Mouse (Mus musculus): ENCODE data around the gene Cxcr3. TPM values are rescaled to one million over a fixed set of nuclear protein-coding genes. Genes with fewer than 3 reads are reported as not detected.

The Cxcr3 gene
- not detected in 2 replicates for polyA plus RNA-seq (2012)

GRCm38 (mm10) chrX:101733828-101734319, at the start of gene Cxcr3:
Gene Cxcr3 (minus strand): TSS chrX:101734269.
- peaks cover 5% of the 10 kb centered on the region for H3K27me3 ChIP-seq (ENCODE audit: control insufficient read depth)
- H3K4me1 ChIP-seq (ENCODE audit: control insufficient read depth) = no peaks in the 10 kb centered on the region
- no peaks in the 10 kb centered on the region for H3K36me3 ChIP-seq (ENCODE audit: control insufficient read depth)
- no peak for TF ChIP-seq GATA1 (IDR thresholded peaks at IDR 0.05; ENCODE audit: low read length)
- TF ChIP-seq TAL1 (IDR thresholded peaks at IDR 0.05; ENCODE audit: low read length) = no peak
- no peaks in the 10 kb centered on the region for H3K9me3 ChIP-seq (ENCODE audit: control insufficient read depth, low read length)
- H3K4me3 ChIP-seq (replicated peaks) = no peak within 1 kb of the TSS

- H3K27me3 ChIP-seq (ENCODE audit: control insufficient read depth) = no peaks in the 10 kb centered on the region
- H3K4me1 ChIP-seq (ENCODE audit: control insufficient read depth) = no peaks in the 10 kb centered on the region
- H3K36me3 ChIP-seq (ENCODE audit: control insufficient read depth) = no peaks in the 10 kb centered on the region
- TF ChIP-seq TAL1 (IDR thresholded peaks at IDR 0.05; ENCODE audit: low read length) = no peak
- TF ChIP-seq GATA1 (IDR thresholded peaks at IDR 0.05; ENCODE audit: low read length) = no peak
- no peaks in the 10 kb centered on the region for H3K9me3 ChIP-seq (ENCODE audit: control insufficient read depth, low read length)
- H3K4me3 ChIP-seq (replicated peaks) = no peak overlapping the region
Measured at GRCm38 (mm10) chrX:101772035-101772434, 38.0 kb upstream of the Cxcr3 start.

- Histone ChIP-seq H3K36me3 (ENCODE audit: control insufficient read depth) (no peaks in the 10 kb centered on the region), H3K9me3 (ENCODE audit: control insufficient read depth, low read length) (no peaks in the 10 kb centered on the region), H3K4me3 (replicated peaks) (no peak overlapping the region), H3K27me3 (ENCODE audit: control insufficient read depth) (no peaks in the 10 kb centered on the region), H3K4me1 (ENCODE audit: control insufficient read depth) (no peaks in the 10 kb centered on the region)
- TF ChIP-seq TAL1 (IDR thresholded peaks at IDR 0.05; ENCODE audit: low read length) (no peak), GATA1 (IDR thresholded peaks at IDR 0.05; ENCODE audit: low read length) (no peak)
Measured at GRCm38 (mm10) chrX:101770307-101770706, 36.2 kb upstream of the Cxcr3 start.

GRCm38 (mm10) chrX:101769478-101769877, 35.4 kb upstream of the Cxcr3 start:
- no peaks in the 10 kb centered on the region for H3K36me3 ChIP-seq (ENCODE audit: control insufficient read depth)
- TF ChIP-seq GATA1 (IDR thresholded peaks at IDR 0.05; ENCODE audit: low read length) (no peak), TAL1 (IDR thresholded peaks at IDR 0.05; ENCODE audit: low read length) (no peak)
- H3K27me3 ChIP-seq (ENCODE audit: control insufficient read depth) = no peaks in the 10 kb centered on the region
- no peaks in the 10 kb centered on the region for H3K4me1 ChIP-seq (ENCODE audit: control insufficient read depth)
- no peaks in the 10 kb centered on the region for H3K9me3 ChIP-seq (ENCODE audit: control insufficient read depth, low read length)
- no peak overlapping the region for H3K4me3 ChIP-seq (replicated peaks)

GRCm38 (mm10) chrX:101767280-101767679, 33.2 kb upstream of the Cxcr3 start:
- no peaks in the 10 kb centered on the region for H3K4me1 ChIP-seq (ENCODE audit: control insufficient read depth)
- no peaks in the 10 kb centered on the region for H3K36me3 ChIP-seq (ENCODE audit: control insufficient read depth)
- TF ChIP-seq TAL1 (IDR thresholded peaks at IDR 0.05; ENCODE audit: low read length) (no peak), GATA1 (IDR thresholded peaks at IDR 0.05; ENCODE audit: low read length) (no peak)
- no peaks in the 10 kb centered on the region for H3K9me3 ChIP-seq (ENCODE audit: control insufficient read depth, low read length)
- H3K4me3 ChIP-seq (replicated peaks) = no peak overlapping the region
- no peaks in the 10 kb centered on the region for H3K27me3 ChIP-seq (ENCODE audit: control insufficient read depth)

- no peak for TF ChIP-seq GATA1 (IDR thresholded peaks at IDR 0.05; ENCODE audit: low read length)
- no peak for TF ChIP-seq TAL1 (IDR thresholded peaks at IDR 0.05; ENCODE audit: low read length)
- Histone ChIP-seq H3K36me3 (ENCODE audit: control insufficient read depth) (no peaks in the 10 kb centered on the region), H3K4me1 (ENCODE audit: control insufficient read depth) (no peaks in the 10 kb centered on the region), H3K27me3 (ENCODE audit: control insufficient read depth) (no peaks in the 10 kb centered on the region; the same call in 1 of the 2 replicates), H3K9me3 (ENCODE audit: control insufficient read depth, low read length) (no peaks in the 10 kb centered on the region), H3K4me3 (replicated peaks) (no peak overlapping the region)
Measured at GRCm38 (mm10) chrX:101765111-101765510, 31.0 kb upstream of the Cxcr3 start.

- no peak overlapping the region for H3K4me3 ChIP-seq (replicated peaks)
- H3K4me1 ChIP-seq (ENCODE audit: control insufficient read depth) = no peaks in the 10 kb centered on the region
- no peaks in the 10 kb centered on the region for H3K9me3 ChIP-seq (ENCODE audit: control insufficient read depth, low read length)
- no peaks in the 10 kb centered on the region; the same call in 1 of the 2 replicates for H3K27me3 ChIP-seq (ENCODE audit: control insufficient read depth)
- H3K36me3 ChIP-seq (ENCODE audit: control insufficient read depth) = no peaks in the 10 kb centered on the region
- no peak for TF ChIP-seq GATA1 (IDR thresholded peaks at IDR 0.05; ENCODE audit: low read length)
- no peak for TF ChIP-seq TAL1 (IDR thresholded peaks at IDR 0.05; ENCODE audit: low read length)
Measured at GRCm38 (mm10) chrX:101764621-101765020, 30.6 kb upstream of the Cxcr3 start.

GRCm38 (mm10) chrX:101754478-101754877, 20.4 kb upstream of the Cxcr3 start:
- Histone ChIP-seq H3K27me3 (ENCODE audit: control insufficient read depth) (no peaks in the 10 kb centered on the region; the same call in 1 of the 2 replicates), H3K9me3 (ENCODE audit: control insufficient read depth, low read length) (no peaks in the 10 kb centered on the region), H3K4me1 (ENCODE audit: control insufficient read depth) (no peaks in the 10 kb centered on the region), H3K36me3 (ENCODE audit: control insufficient read depth) (no peaks in the 10 kb centered on the region), H3K4me3 (replicated peaks) (no peak overlapping the region)
- no peak for TF ChIP-seq TAL1 (IDR thresholded peaks at IDR 0.05; ENCODE audit: low read length)
- TF ChIP-seq GATA1 (IDR thresholded peaks at IDR 0.05; ENCODE audit: low read length) = no peak

GRCm38 (mm10) chrX:101750144-101750543, 16.1 kb upstream of the Cxcr3 start:
- TF ChIP-seq TAL1 (IDR thresholded peaks at IDR 0.05; ENCODE audit: low read length) = no peak
- TF ChIP-seq GATA1 (IDR thresholded peaks at IDR 0.05; ENCODE audit: low read length) = no peak
- Histone ChIP-seq H3K4me3 (replicated peaks) (no peak overlapping the region), H3K27me3 (ENCODE audit: control insufficient read depth) (no peaks in the 10 kb centered on the region; the same call in 1 of the 2 replicates), H3K36me3 (ENCODE audit: control insufficient read depth) (no peaks in the 10 kb centered on the region), H3K9me3 (ENCODE audit: control insufficient read depth, low read length) (no peaks in the 10 kb centered on the region), H3K4me1 (ENCODE audit: control insufficient read depth) (no peaks in the 10 kb centered on the region)

GRCm38 (mm10) chrX:101741064-101741433, 7.0 kb upstream of the Cxcr3 start:
- Histone ChIP-seq H3K9me3 (ENCODE audit: control insufficient read depth, low read length) (no peaks in the 10 kb centered on the region), H3K4me1 (ENCODE audit: control insufficient read depth) (no peaks in the 10 kb centered on the region), H3K27me3 (ENCODE audit: control insufficient read depth) (no peaks in the 10 kb centered on the region; the same call in 1 of the 2 replicates), H3K4me3 (replicated peaks) (no peak overlapping the region), H3K36me3 (ENCODE audit: control insufficient read depth) (no peaks in the 10 kb centered on the region)
- TF ChIP-seq TAL1 (IDR thresholded peaks at IDR 0.05; ENCODE audit: low read length) (no peak), GATA1 (IDR thresholded peaks at IDR 0.05; ENCODE audit: low read length) (no peak)
